Mouse (Mus musculus) testis, postnatal 14 days (tissue): ENCODE data around the gene Gm21858.
"Not testable (repeated sequence)": the region's sequence is repeated elsewhere in the genome, so short reads cannot be mapped to it uniquely, and the experiment has no call there.

Experiments
- DNase-seq: peaks from one replicate; pipeline ENCODE4 v3.0.0; 2021; ENCODE audit warnings: low spot score

Gm21858 gene

DNA sequence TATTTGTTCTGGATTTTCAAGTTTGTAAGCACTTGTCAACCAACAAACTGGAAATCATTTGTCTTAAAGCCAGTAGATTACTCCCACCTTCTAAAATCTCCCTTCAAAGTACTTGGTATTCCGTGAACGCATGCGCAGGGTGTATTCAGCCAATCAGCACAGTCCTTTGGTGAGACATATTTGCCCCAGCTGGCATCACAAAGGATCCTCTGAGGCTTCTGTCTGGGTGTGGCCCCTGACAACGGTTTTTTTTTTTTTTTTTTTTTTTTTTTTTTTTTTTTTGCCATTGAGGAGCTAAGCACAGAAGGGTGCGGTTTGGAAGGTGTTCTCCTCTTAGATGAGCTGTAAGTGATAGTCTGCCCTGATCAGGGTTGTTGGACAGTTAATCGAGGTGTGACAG, at the start of gene Gm21858:
Gene Gm21858 (plus strand): TSS at position 301 of the 400 bp plus-strand sequence.
- DNase-seq = not testable (repeated sequence)
